Mouse (Mus musculus): ENCODE measurements around the gene Wsb1.
A peak's percentile ranks its signal among the peaks of the same experiment; 100 is the strongest.

Wsb1 gene

DNA sequence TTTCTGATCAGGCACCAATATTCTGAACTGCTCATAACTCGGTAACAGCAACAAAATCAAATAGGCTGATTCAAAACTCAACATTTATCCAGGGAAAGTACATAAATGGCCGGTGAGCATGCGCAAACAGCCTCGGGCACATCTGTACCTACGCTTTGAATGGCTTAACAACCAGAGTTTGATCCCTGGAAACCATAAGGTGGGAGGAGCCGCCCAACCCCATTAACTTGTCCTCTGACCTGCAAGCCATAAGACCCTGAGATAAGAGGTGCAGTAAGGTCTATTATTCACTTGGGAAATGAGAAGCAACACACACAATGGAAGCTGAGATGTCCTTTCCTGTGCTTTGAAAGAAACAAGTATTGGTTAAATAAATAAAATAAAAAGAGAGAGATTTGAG is 37.3 kb downstream of the Wsb1 start:
- DNase-seq (ENCODE audit: low spot score in 2 of 2), result no peak

DNA sequence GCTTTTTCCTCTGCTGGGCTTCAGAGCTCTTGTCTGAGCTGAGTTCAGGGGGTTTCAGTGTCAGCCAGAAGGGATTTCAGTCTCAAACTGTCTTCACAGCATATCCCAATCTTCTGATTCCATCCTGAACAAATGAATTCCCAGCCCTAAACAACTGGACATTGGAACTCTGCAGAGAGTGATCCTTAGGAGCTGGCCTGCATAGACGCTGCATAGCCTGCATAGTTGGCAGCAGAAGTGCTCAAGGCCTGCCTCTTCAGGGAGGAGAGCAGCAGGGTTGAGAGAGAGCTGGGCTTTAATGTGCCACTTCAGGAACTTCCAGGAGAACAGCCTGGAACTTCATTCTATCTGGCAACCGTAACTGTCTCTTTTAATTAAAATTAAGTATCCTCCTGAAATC is 38.9 kb downstream of the Wsb1 start:
- no peak for DNase-seq (ENCODE audit: low spot score in 2 of 2)

DNA sequence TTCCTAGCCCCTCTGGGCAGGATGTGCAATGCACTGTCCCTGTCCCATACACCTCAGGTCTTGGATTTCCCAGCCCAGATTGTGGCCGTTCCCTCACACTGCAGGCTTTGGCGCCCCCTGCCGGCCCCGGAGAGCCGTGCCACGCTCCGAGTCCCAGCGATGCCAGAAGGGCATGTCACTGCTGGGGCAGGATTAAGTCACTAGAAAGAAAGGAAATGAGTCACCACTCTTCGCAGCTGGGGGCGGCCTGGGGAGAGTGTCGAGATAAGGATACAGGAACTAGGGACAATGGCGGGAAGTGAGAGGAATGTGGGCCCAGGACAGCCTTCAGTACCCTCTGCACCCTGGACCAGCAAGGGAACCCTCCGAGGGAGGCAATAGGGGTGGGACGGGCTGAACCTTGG is 40.5 kb downstream of the Wsb1 start:
- peak; percentile 71 to 84 for DNase-seq (ENCODE audit: low spot score in 2 of 2)

DNA sequence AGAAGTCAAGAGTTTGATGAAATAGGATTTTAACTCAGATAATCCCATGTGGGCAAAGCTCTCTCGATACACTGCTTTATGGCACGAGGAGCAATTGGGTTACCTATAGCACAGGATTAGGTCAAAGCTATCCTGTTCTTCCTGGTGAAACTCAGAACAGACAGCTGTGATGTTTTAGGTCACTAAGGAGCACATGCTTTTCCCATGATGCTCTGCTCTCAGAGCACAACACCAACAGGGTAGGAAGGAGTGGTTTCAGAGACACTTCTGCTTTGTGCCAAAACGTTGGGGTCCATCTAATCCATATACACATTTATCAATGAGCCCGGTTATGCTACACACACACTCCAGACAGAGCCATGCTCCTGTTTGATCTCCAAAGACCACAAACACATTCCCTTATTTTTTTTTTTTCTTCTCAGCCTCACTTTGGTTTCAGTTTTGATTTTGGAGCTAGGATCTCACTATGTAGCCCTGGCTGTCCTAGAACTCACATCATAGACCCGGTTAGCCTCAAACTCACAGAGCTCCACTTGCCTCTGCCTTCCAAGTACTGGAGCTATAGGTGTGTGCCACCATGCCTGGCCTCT is 44.5 kb downstream of the Wsb1 start:
- DNase-seq (ENCODE audit: low spot score in 2 of 2), result no peak

DNA sequence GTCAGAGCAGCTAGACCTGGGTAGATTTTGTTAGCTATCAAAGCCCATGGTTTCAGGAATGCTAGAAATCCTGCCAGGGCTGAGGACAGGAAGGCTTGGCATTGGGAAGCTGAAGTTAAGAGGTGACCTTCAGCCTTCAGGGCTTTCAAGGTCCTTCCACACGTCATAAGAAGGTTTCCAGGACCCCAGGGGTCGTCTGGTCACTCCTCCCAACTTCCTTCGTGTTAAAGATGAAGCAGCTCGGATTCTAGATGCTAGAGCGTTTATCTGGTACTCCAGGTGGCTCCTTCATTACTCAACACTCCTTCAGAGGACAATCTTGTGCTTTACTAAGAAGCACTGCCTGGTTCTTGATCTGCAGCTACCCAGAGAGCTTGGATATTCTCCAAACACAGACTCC is 45.4 kb downstream of the Wsb1 start:
- no peak for DNase-seq (ENCODE audit: low spot score in 2 of 2)

DNA sequence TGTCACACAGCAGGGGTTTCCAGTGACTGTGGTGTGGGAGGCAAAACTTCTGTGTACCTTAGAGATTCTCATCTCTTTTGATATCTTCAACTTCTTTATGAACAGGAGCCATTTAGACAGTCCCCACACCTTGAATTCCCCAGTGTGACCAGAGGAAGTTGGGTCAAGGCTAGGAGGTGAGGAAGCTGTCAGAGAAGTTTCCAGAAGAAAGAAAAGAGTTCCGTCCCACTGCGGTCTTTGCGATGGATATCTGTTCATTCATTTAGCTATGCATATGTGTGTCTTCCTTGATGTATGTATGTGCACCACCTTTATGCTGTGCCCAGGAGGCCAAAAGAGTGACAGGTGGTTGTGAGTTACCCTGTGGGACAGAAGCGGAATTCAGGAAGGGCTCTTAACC is 46.0 kb downstream of the Wsb1 start:
- no peak for DNase-seq (ENCODE audit: low spot score in 2 of 2)

DNA sequence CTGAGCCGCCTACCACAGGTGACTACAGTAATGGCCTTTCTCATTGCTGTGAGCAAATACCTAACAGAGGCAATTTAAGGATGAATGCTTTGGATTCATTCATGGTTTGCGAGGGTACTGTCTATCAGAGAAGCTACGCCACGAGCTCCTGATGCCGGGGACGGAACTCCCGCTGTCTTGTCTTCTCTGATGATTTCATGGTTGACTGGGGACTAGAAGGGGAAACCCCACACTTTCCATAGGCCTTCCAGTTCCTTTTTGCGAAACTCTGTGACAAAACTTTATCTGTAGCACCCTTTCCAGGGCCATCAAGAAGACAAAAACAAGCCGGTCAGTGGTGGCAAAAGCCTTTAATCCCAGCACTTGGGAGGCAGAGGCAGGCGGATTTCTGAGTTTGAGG is 46.8 kb downstream of the Wsb1 start:
- DNase-seq (ENCODE audit: low spot score in 2 of 2), result no peak

DNA sequence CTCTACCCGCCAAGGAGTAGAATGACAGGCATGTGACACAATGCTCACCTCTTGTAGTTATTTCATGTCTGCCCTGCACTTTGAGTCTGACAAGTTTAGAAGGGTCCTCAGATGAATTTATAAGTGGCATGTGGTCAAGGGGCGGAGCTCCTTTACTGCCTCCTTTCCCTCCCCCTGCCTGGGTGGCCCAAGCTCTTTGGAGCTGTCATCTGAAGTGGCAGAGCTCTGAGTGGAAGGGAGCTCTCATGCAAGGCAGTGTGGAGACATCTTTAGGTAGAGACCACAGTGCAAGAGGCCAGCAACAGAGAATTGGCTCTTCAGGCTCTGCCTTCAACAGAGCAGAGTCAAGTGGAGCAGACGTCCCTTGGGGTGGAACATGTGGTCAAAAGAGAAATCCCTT is 50.0 kb downstream of the Wsb1 start:
- no peak for DNase-seq (ENCODE audit: low spot score in 2 of 2)

DNA sequence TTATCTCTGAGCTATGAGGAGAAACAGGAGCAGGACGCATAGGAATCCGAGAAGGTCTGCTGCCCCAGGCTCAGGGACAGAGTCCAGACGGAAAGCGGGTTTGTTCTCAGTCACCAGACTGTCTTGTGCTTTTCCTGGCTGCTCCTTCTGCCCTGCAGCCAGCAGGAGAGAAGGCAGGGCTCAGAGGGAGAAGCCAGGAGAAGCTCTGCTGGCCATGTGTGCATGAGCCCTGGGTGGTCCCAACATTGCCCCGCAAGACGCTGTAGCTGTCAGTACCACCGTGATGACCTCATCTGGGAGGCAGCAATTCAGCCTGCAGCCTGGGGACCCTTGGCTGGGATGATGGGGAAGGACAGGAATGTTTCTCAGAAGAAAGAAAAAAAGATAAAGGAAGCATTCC is 54.0 kb downstream of the Wsb1 start:
- DNase-seq (ENCODE audit: low spot score in 2 of 2), result no peak

DNA sequence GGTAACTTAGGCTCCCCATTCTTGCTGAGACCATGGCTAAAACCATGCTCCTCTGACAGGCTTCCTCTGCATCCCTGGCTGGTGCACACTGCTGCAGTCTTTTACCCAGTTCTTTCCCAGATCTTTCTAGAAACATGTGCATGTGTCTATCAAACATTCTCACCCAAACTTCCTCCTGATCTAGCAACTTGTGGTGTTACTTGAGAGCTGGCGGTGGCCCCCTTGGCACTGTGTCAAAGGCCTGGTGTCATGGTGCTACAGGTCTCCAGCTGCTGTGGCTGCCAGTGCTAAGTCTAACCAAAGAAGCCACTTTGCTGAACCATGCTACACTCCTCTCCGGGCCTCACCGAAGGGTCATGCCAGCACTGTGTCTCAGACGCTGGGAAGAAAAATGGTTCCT is 55.9 kb downstream of the Wsb1 start:
- DNase-seq (ENCODE audit: low spot score in 2 of 2), result no peak

DNA sequence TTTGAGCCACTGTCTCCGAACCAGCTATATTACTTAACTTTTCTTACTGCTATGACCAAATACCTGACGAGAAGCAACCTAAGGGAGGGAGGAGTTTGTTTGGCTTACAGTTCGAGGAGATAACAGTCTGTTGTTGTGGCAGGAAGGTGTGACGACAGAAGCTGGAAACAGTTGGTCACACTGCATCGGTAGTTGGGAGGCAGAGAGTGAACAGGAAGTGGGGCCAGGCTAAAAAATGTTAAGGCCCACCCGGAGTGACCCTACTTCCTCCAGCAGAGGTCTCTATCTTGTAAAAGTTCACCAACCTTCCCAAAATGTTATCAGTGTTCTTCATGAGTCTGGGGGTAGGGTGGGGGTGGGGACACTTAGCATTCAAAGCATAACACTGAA is 56.6 kb downstream of the Wsb1 start:
- DNase-seq (ENCODE audit: low spot score in 2 of 2), result no peak

DNA sequence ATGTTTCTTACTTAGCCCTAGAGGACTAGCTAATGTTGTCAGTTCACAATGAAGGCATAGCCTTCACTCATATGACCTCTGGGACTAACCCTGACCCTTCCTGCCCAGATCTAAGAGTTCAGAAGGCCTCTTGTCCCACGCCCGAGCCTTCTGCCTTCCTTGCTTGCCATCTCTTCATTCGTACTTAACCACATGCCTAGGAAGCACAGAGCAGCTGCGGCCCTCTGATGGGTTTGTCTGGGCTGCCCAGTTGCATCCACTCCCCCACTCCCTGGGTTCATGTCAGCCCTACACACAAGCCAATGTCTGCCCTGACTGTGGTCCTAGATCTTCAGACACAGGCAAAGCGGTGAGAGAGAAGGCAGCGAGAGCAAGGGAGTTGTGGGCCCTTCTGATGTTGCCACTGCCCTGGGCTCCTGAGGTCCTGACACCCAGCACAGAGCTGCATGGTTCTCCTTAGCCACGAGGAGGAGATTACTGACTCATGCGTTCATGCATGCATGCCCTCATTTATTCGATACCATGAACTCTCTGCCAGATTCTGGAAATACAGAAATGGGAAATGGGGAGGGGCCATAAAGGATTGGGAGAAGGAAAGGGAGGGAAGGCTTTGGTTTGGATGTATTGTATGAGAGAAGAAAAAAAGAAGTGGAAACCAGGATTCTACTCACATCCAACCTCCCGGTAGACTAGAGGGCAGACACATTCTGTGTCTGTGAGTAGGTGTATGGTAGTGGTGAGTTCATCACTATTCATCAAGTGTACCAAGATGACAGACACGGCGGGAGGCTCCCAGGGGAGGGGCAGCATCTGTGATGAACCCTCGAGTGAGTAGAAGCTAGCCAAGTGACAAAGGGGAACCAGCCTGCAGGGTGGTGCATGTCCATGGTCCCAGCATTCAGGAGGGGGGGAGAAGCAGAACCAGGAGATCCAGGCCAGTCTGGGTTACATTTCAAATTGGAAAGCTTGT is 57.3 kb downstream of the Wsb1 start:
- no peak for DNase-seq (ENCODE audit: low spot score in 2 of 2)

DNA sequence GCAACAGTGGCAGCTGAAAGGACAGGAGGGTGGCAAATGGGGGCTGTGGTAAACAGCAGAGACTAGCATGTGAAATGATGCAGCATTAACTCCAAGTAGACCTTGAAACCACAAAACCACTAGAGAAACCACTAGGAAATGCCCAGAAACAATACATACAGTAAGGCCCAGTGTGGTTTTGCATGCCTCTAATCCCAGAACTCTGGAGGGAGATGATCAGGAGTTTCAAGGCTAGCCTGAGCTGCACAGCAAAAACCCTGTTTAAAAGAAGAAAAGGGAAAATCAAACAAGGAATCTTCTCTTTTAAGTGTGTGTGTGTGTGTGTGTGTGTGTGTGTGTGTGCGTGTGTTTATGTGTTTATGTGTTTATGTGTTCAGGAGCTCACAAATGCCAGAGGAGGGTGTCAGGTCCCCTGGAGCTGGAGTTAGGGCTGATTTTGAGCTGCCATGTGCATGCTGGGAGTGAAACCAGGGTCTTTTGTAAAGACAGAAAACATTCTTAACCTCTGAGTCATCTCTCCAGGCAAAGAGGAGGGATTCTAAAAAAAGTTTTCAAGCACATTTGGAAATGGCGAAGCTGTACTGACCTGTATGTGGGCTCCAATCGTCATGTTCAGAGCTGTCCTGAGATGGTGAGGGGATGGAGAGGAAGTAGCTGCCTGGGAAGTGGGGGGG is 58.1 kb downstream of the Wsb1 start:
- no peak for DNase-seq (ENCODE audit: low spot score in 2 of 2)

DNA sequence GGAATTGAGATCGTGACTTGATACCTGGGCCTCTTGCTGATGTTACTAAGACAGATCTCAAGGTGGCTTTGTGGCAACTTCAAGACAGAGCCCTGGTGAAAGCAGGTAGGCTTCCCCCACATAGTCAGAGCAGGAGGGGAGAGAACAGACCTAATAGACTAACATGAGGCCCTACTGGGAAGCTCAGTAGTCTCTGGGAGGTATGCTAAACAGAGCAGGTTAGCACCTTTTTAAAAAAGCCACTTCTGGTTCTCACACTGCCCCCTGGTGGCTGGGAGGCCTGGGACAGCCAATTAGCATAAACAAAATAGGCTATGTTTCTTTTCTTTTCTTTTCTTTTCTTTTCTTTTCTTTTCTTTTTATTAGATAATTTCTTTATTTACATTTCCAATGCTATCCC is 62.3 kb downstream of the Wsb1 start:
- DNase-seq (ENCODE audit: low spot score in 2 of 2), result peak in 1 of 2 experiments; percentile 37

DNA sequence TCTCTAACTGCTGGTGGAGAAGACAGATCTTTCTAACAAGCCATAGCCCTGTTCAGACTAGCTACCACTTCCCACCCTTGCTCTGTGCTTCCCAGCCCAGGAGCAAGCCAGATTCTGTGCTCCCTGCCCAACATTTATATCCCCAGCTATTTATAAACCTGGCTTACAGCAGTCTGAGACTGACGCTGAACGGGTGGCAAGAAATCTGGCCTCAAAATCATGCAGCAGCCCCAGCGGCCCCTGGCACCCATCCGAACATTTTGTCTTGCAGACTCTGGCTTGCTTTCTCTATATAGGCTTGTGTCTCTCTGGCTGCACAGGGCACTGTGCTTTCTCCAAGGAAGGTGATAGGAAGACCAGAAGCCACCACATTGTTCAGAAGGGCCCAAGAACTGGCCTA is 63.3 kb downstream of the Wsb1 start:
- DNase-seq (ENCODE audit: low spot score in 2 of 2), result no peak

DNA sequence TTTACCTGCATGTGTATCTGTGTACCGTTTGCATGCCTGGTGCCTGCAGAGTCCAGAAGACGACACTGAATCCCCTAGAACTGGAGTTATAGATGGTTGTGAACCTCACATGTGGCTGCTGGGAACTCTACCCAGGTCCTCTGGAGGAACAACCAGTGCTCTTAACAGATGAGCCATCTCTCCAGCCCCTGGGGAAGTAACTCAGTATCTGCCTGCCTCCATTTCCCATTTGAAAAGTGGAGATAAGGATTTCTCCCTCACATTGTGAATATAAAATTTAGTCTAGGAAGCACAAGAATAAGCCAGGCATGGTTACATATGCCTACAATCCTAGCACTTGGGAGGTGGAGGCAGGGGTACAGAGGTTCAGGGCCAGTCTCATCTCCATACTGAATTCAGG is 64.2 kb downstream of the Wsb1 start:
- no peak for DNase-seq (ENCODE audit: low spot score in 2 of 2)
